Mouse (Mus musculus): ENCODE results near the gene Ywhag. TPM values are rescaled to one million over a fixed set of nuclear protein-coding genes. Genes with fewer than 3 reads are reported as not detected.

The Ywhag gene
- 204 and 208 TPM in 2 replicates for polyA plus RNA-seq (2014; fragmentation: Nextera tagmentation; extraction: Ambion mirVana)

GRCm38 (mm10) chr5:135934481-135935175 is at the start of gene Ywhag:
Gene Ywhag, minus strand, starts transcription at chr5:135934616.
- H3K27ac ChIP-seq (ENCODE audit: low read depth, low read length) = peak within 1 kb of the TSS; percentile 93
- peak within 1 kb of the TSS; percentile 98 for H3K4me3 ChIP-seq (ENCODE audit: low read depth, low read length)
- ATAC-seq (ENCODE audit: low FRiP score) = peak; percentile 96
- H3K27me3 ChIP-seq (ENCODE audit: control insufficient read depth, insufficient read depth, low read length) = no peaks in the 10 kb centered on the region
- H3K9ac ChIP-seq (ENCODE audit: low read depth, low read length) = peak within 1 kb of the TSS; percentile 96
- peak within 1 kb of the TSS; percentile 57 for H3K4me2 ChIP-seq (replicated peaks; ENCODE audit: low read depth, low read length)
- H3K4me1 ChIP-seq (replicated peaks; ENCODE audit: control insufficient read depth, insufficient read depth, low read length) = peaks cover 2% of the 10 kb centered on the region; the same call in 1 of the 2 replicates
- peak; percentile 98 for DNase-seq (ENCODE audit: low spot score)
- H3K36me3 ChIP-seq (ENCODE audit: control insufficient read depth, insufficient read depth, low read length) = 0 out of 2 replicates have a peak, but pooled peaks cover 4% of the 10 kb centered on the region
- 0% methylated on average over 47 of the region's 48 CpGs for WGBS
- H3K9me3 ChIP-seq (ENCODE audit: control insufficient read depth, low read length) = no peaks in the 10 kb centered on the region

GRCm38 (mm10) chr5:135982398-135982797 is 48.0 kb upstream of the Ywhag start:
- Histone ChIP-seq H3K4me1 (replicated peaks; ENCODE audit: control insufficient read depth, insufficient read depth, low read length) (no peaks in the 10 kb centered on the region), H3K9me3 (ENCODE audit: control insufficient read depth, low read length) (no peaks in the 10 kb centered on the region), H3K4me2 (replicated peaks; ENCODE audit: low read depth, low read length) (no peak overlapping the region), H3K27me3 (ENCODE audit: control insufficient read depth, insufficient read depth, low read length) (no peaks in the 10 kb centered on the region), H3K36me3 (ENCODE audit: control insufficient read depth, insufficient read depth, low read length) (no peaks in the 10 kb centered on the region), H3K4me3 (ENCODE audit: low read depth, low read length) (no peak overlapping the region), H3K9ac (ENCODE audit: low read depth, low read length) (no peak overlapping the region), H3K27ac (ENCODE audit: low read depth, low read length) (no peak overlapping the region)
- 34% methylated on average over 6 of the region's 6 CpGs for WGBS
- ATAC-seq (ENCODE audit: low FRiP score) = no peak
- DNase-seq (ENCODE audit: low spot score) = peak; percentile 77

GRCm38 (mm10) chr5:135979904-135980303 is 45.5 kb upstream of the Ywhag start, which contains the start of gene Zp3:
Gene Zp3, plus strand, starts transcription at chr5:135980099.
- Histone ChIP-seq H3K36me3 (ENCODE audit: control insufficient read depth, insufficient read depth, low read length) (no peaks in the 10 kb centered on the region), H3K4me3 (ENCODE audit: low read depth, low read length) (no peak within 1 kb of the TSS), H3K9me3 (ENCODE audit: control insufficient read depth, low read length) (no peaks in the 10 kb centered on the region), H3K9ac (ENCODE audit: low read depth, low read length) (no peak within 1 kb of the TSS), H3K27me3 (ENCODE audit: control insufficient read depth, insufficient read depth, low read length) (no peaks in the 10 kb centered on the region), H3K4me1 (replicated peaks; ENCODE audit: control insufficient read depth, insufficient read depth, low read length) (no peaks in the 10 kb centered on the region), H3K27ac (ENCODE audit: low read depth, low read length) (no peak within 1 kb of the TSS), H3K4me2 (replicated peaks; ENCODE audit: low read depth, low read length) (no peak within 1 kb of the TSS)
- ATAC-seq (ENCODE audit: low FRiP score) = no peak
- no peak for DNase-seq (ENCODE audit: low spot score)
- WGBS = 70% methylated on average over 8 of the region's 8 CpGs

- no peaks in the 10 kb centered on the region for H3K9me3 ChIP-seq (ENCODE audit: control insufficient read depth, low read length)
- no peaks in the 10 kb centered on the region for H3K27me3 ChIP-seq (ENCODE audit: control insufficient read depth, insufficient read depth, low read length)
- no peak overlapping the region for H3K9ac ChIP-seq (ENCODE audit: low read depth, low read length)
- H3K4me2 ChIP-seq (replicated peaks; ENCODE audit: low read depth, low read length) = no peak overlapping the region
- H3K36me3 ChIP-seq (ENCODE audit: control insufficient read depth, insufficient read depth, low read length) = no peaks in the 10 kb centered on the region
- DNase-seq (ENCODE audit: low spot score) (no peak), ATAC-seq (ENCODE audit: low FRiP score) (no peak)
- H3K4me3 ChIP-seq (ENCODE audit: low read depth, low read length) = no peak overlapping the region
- H3K4me1 ChIP-seq (replicated peaks; ENCODE audit: control insufficient read depth, insufficient read depth, low read length) = no peaks in the 10 kb centered on the region
- WGBS = 82% methylated on average over 5 of the region's 5 CpGs
- H3K27ac ChIP-seq (ENCODE audit: low read depth, low read length) = no peak overlapping the region
These were observed 45.0 kb upstream of the Ywhag start for GRCm38 (mm10) chr5:135979381-135979780.

GRCm38 (mm10) chr5:135975893-135976668 is 41.7 kb upstream of the Ywhag start:
- no peak for DNase-seq (ENCODE audit: low spot score)
- Histone ChIP-seq H3K36me3 (ENCODE audit: control insufficient read depth, insufficient read depth, low read length) (no peaks in the 10 kb centered on the region), H3K4me3 (ENCODE audit: low read depth, low read length) (no peak overlapping the region), H3K27me3 (ENCODE audit: control insufficient read depth, insufficient read depth, low read length) (no peaks in the 10 kb centered on the region), H3K27ac (ENCODE audit: low read depth, low read length) (no peak overlapping the region), H3K4me1 (replicated peaks; ENCODE audit: control insufficient read depth, insufficient read depth, low read length) (no peaks in the 10 kb centered on the region), H3K9ac (ENCODE audit: low read depth, low read length) (no peak overlapping the region), H3K4me2 (replicated peaks; ENCODE audit: low read depth, low read length) (no peak overlapping the region), H3K9me3 (ENCODE audit: control insufficient read depth, low read length) (no peaks in the 10 kb centered on the region)
- ATAC-seq (ENCODE audit: low FRiP score) = no peak
- 93% methylated on average over 8 of the region's 8 CpGs for WGBS

GRCm38 (mm10) chr5:135974365-135974764 is 39.9 kb upstream of the Ywhag start, which contains the start of gene Ssc4d:
Gene Ssc4d, minus strand, starts transcription at chr5:135974531.
- 16% methylated on average over 9 of the region's 9 CpGs for WGBS
- Histone ChIP-seq H3K9ac (ENCODE audit: low read depth, low read length) (peak within 1 kb of the TSS; percentile 24; the same call in 1 of the 2 replicates), H3K9me3 (ENCODE audit: control insufficient read depth, low read length) (no peaks in the 10 kb centered on the region)

GRCm38 (mm10) chr5:135971876-135972275 is 37.5 kb upstream of the Ywhag start:
- H3K27me3 ChIP-seq (ENCODE audit: control insufficient read depth, insufficient read depth, low read length) = no peaks in the 10 kb centered on the region
- no peaks in the 10 kb centered on the region for H3K36me3 ChIP-seq (ENCODE audit: control insufficient read depth, insufficient read depth, low read length)

More at GRCm38 (mm10) chr5:135974365-135974764, 39.9 kb upstream of the Ywhag start, which contains the start of gene Ssc4d:
- Histone ChIP-seq H3K36me3 (ENCODE audit: control insufficient read depth, insufficient read depth, low read length) (no peaks in the 10 kb centered on the region), H3K27ac (ENCODE audit: low read depth, low read length) (no peak within 1 kb of the TSS), H3K4me3 (ENCODE audit: low read depth, low read length) (no peak within 1 kb of the TSS), H3K4me2 (replicated peaks; ENCODE audit: low read depth, low read length) (no peak within 1 kb of the TSS; the same call in 1 of the 2 replicates), H3K27me3 (ENCODE audit: control insufficient read depth, insufficient read depth, low read length) (no peaks in the 10 kb centered on the region), H3K4me1 (replicated peaks; ENCODE audit: control insufficient read depth, insufficient read depth, low read length) (no peaks in the 10 kb centered on the region)
- DNase-seq (ENCODE audit: low spot score) (no peak), ATAC-seq (ENCODE audit: low FRiP score) (no peak)

GRCm38 (mm10) chr5:135970247-135970646 is 35.8 kb upstream of the Ywhag start:
- 75% methylated on average over 6 of the region's 6 CpGs for WGBS

More at GRCm38 (mm10) chr5:135971876-135972275, 37.5 kb upstream of the Ywhag start:
- Histone ChIP-seq H3K4me2 (replicated peaks; ENCODE audit: low read depth, low read length) (no peak overlapping the region), H3K27ac (ENCODE audit: low read depth, low read length) (no peak overlapping the region), H3K9ac (ENCODE audit: low read depth, low read length) (no peak overlapping the region), H3K4me3 (ENCODE audit: low read depth, low read length) (no peak overlapping the region), H3K9me3 (ENCODE audit: control insufficient read depth, low read length) (no peaks in the 10 kb centered on the region), H3K4me1 (replicated peaks; ENCODE audit: control insufficient read depth, insufficient read depth, low read length) (no peaks in the 10 kb centered on the region)
- WGBS = 89% methylated on average over 7 of the region's 7 CpGs
- no peak for DNase-seq (ENCODE audit: low spot score)
- ATAC-seq (ENCODE audit: low FRiP score) = no peak

More at GRCm38 (mm10) chr5:135970247-135970646, 35.8 kb upstream of the Ywhag start:
- no peaks in the 10 kb centered on the region for H3K9me3 ChIP-seq (ENCODE audit: control insufficient read depth, low read length)
- no peak overlapping the region for H3K9ac ChIP-seq (ENCODE audit: low read depth, low read length)
- no peaks in the 10 kb centered on the region for H3K36me3 ChIP-seq (ENCODE audit: control insufficient read depth, insufficient read depth, low read length)
- DNase-seq (ENCODE audit: low spot score) = no peak
- ATAC-seq (ENCODE audit: low FRiP score) = no peak
- no peak overlapping the region for H3K4me2 ChIP-seq (replicated peaks; ENCODE audit: low read depth, low read length)
- H3K4me1 ChIP-seq (replicated peaks; ENCODE audit: control insufficient read depth, insufficient read depth, low read length) = no peaks in the 10 kb centered on the region; the same call in 1 of the 2 replicates
- peaks cover 2% of the 10 kb centered on the region; the same call in 1 of the 2 replicates for H3K27me3 ChIP-seq (ENCODE audit: control insufficient read depth, insufficient read depth, low read length)
- H3K27ac ChIP-seq (ENCODE audit: low read depth, low read length) = no peak overlapping the region
- no peak overlapping the region for H3K4me3 ChIP-seq (ENCODE audit: low read depth, low read length)
